Mouse (Mus musculus) stomach, embryonic 14.5 days (tissue): ENCODE measurements around the gene Leng9. TPM values are rescaled to one million over a fixed set of nuclear protein-coding genes. Genes with fewer than 3 reads are reported as not detected.

Experiments
- ATAC-seq: fragments of 200-750 bp; cut with Nextera tagmentation; 2 replicates; pipeline ENCODE4 v1.8.0; 2017; ENCODE audit warnings: low read depth, moderate TSS enrichment; ENCODE audit not compliant: insufficient number of reproducible peaks, insufficient read depth, low FRiP score
- H3K27ac ChIP-seq: fragments of 300-500 bp; sonication (generic); 2 replicates; pipeline ENCODE4 v1.5.1; 2014; ENCODE audit warnings: mild to moderate bottlenecking, low read length, moderate library complexity, mixed read lengths
- H3K27me3 ChIP-seq: fragments of 300-500 bp; sonication (generic); 2 replicates; pipeline ENCODE4 v1.6.1; 2014; ENCODE audit warnings: low read length, control low read depth, mixed read lengths; ENCODE audit not compliant: control insufficient read depth, insufficient read depth
- H3K36me3 ChIP-seq: fragments of 300-500 bp; sonication (generic); 2 replicates; pipeline ENCODE4 v1.6.1; 2014; ENCODE audit warnings: mild to moderate bottlenecking, control low read depth, low read length, moderate library complexity, mixed read lengths; ENCODE audit not compliant: control insufficient read depth, insufficient read depth
- H3K4me1 ChIP-seq: fragments of 300-500 bp; sonication (generic); 2 replicates; pipeline ENCODE4 v1.6.1; 2014; ENCODE audit warnings: low read length, control low read depth, mixed read lengths; ENCODE audit not compliant: control insufficient read depth, insufficient read depth
- H3K4me2 ChIP-seq: fragments of 300-500 bp; sonication (generic); replicated peaks from 2 replicates; pipeline ENCODE4 v1.6.1; 2014; ENCODE audit warnings: low read depth, low read length, control low read depth
- H3K4me3 ChIP-seq: fragments of 300-500 bp; sonication (generic); 2 replicates; pipeline ENCODE4 v1.5.1; 2014; ENCODE audit warnings: low read depth, low read length, control low read depth
- H3K9ac ChIP-seq: fragments of 300-500 bp; sonication (generic); replicated peaks from 2 replicates; pipeline ENCODE4 v1.6.1; 2014; ENCODE audit warnings: low read depth, mild to moderate bottlenecking, control low read depth, low read length, moderate library complexity, mixed read lengths
- H3K9me3 ChIP-seq: fragments of 300-500 bp; sonication (generic); 2 replicates; pipeline ENCODE4 v1.6.1; 2016; ENCODE audit warnings: low read depth, low read length, control low read depth; ENCODE audit not compliant: control insufficient read depth
- WGBS: fragments of 180-500 bp; shearing (Covaris S2); extraction: QIAGEN DNeasy Blood & Tissue Kit; methylation state at CpG from one replicate; pipeline ENCODE4 v1.1.7; 2014; 5-methylcytosine and 5-hydroxymethylcytosine counted together
- polyA plus RNA-seq: library from polyadenylated mRNA; unstranded; fragments of >200 nt; fragmentation: Nextera tagmentation; extraction: Ambion mirVana; gene quantifications from 2 replicates; pipeline ENCODE4 v1.2.1, GENCODE M21; 2014

The Leng9 gene
- polyA plus RNA-seq, 1 experiment from 2014 or later, result 1.9 TPM

DNA sequence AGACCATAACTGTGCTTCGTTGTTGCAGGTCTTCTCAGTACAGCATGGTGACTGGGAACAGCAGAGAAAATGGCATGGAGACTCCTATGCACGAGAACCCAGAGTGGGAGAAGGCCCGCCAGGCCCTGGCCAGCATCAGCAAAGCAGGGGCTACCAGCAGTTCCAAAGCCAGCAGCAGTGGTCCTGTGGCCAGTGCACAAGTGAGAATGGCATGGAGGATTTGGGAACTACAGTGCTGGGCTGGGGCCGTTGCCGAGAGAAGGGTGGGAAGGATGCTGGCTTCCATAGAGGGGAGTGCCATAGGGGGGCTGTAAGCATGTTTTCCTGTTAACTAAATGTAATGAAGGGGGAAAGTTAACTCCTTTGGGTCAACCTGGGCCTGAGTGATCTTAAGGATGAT, 10.8 kb downstream of the Leng9 start:
- H3K9ac ChIP-seq, result no peak overlapping the region

DNA sequence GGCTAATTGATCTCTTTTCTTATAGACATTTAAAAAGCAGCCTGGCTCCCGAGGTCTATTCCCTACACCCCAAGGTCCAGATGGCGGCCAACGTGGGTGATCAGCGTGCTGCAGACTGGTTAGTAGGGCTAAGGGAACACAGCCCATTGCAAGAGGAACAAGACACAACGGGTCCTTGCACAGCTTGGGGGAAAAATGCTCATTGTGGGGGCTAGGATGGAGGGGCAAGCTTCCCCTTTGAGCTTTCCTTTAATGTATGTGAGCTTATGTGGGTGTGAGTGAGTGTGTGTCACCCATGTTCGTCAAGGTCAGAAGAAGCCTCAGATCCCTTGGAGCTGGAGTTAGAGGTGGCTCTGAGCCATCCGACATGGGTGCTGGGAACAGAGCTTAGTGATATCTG, 11.5 kb downstream of the Leng9 start:
- H3K4me2 ChIP-seq, result no peak overlapping the region
- no peaks in the 10 kb centered on the region for H3K9me3 ChIP-seq
- no peaks in the 10 kb centered on the region for H3K27me3 ChIP-seq
- no peak overlapping the region for H3K9ac ChIP-seq
- no peak overlapping the region for H3K27ac ChIP-seq
- 93% methylated on average over 7 of the region's 7 CpGs for WGBS
- peaks cover 49% of the 10 kb centered on the region for H3K36me3 ChIP-seq
- no peak overlapping the region for H3K4me3 ChIP-seq
- ATAC-seq, result no peak
- H3K4me1 ChIP-seq, result peaks cover 10% of the 10 kb centered on the region

More for the DNA sequence above, 10.8 kb downstream of the Leng9 start:
- H3K27ac ChIP-seq, result no peak overlapping the region
- no peak overlapping the region for H3K4me3 ChIP-seq
- no peaks in the 10 kb centered on the region for H3K27me3 ChIP-seq
- no peak overlapping the region for H3K4me2 ChIP-seq
- H3K36me3 ChIP-seq, result peaks cover 55% of the 10 kb centered on the region
- 90% methylated on average over 5 of the region's 5 CpGs for WGBS
- H3K4me1 ChIP-seq, result peaks cover 10% of the 10 kb centered on the region
- H3K9me3 ChIP-seq, result no peaks in the 10 kb centered on the region
- ATAC-seq, result no peak

DNA sequence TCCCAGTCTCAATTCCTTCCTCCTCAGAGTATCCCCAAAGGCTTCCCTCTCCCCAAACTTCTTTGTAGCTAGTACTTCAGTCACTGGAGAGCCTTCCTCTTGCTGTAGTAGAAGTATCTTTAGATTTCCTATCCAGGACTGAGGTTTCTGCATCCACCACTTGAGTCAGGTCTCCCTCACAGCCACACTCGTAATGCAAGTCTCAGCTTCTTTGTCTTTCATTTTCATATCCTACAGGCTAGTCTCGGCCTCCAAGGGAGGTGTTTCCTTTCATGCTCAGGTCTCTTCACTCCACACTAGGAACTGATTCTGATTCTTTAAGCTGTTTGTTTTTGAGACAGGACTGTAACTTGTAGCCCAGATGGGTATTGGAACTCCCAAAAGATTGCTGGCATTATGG, 12.0 kb downstream of the Leng9 start:
- Histone ChIP-seq H3K9ac (no peak overlapping the region), H3K36me3 (peaks cover 44% of the 10 kb centered on the region)
- 78% methylated on average over 2 of the region's 2 CpGs for WGBS

GRCm38 (mm10) chr7:4137746-4138145, 12.4 kb downstream of the Leng9 start:
- Histone ChIP-seq H3K27me3 (no peaks in the 10 kb centered on the region), H3K4me2 (peak overlapping the region; percentile 82), H3K4me1 (peaks cover 10% of the 10 kb centered on the region), H3K9ac (peak overlapping the region; percentile 67), H3K9me3 (no peaks in the 10 kb centered on the region), H3K27ac (no peak overlapping the region), H3K36me3 (peaks cover 40% of the 10 kb centered on the region), H3K4me3 (peak overlapping the region; percentile 62)
- 49% methylated on average over 3 of the region's 3 CpGs for WGBS
- no peak for ATAC-seq

More for the DNA sequence above, 12.0 kb downstream of the Leng9 start:
- peak overlapping the region; percentile 62 for H3K4me3 ChIP-seq
- H3K27me3 ChIP-seq, result no peaks in the 10 kb centered on the region
- H3K9me3 ChIP-seq, result no peaks in the 10 kb centered on the region
- H3K4me1 ChIP-seq, result peaks cover 10% of the 10 kb centered on the region
- no peak for ATAC-seq
- H3K4me2 ChIP-seq, result peak overlapping the region; percentile 82
- H3K27ac ChIP-seq, result no peak overlapping the region

DNA sequence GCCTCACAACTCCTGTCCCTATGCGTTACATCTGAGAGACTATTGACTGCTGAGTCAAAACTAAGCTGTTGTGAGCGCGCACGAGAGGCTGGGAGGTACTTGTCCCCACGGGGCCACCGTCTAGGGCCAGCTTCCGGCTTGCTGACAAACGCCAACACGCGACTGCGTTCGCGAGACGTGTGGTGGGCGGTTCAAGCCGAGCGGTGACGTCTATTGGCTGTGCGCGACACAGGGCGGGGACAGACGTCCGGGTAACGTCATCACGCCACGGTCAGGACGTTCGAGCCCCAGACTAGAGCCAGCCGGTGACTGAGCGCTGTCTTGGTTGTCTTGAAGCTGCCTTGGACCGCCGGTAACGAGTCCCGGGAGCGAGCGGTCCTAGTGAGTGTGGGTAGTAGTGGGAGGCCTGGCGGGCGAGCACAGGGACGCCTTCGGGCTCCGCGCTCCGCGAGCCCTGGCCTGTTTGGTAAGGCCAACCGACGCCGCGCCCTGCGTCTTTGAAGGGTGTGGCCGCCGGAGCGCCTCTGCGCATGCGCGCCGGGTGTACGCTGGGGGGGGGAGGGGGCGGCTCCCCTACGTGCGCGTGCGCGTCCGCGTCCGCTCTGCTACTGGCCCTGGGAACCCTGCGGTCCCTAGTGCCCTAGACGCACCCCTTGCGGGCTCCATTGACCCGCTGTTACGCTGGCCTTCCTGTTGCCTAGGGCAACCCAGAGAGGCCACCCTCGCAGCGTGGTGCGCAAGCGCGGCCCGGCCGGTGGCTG, 13.2 kb downstream of the Leng9 start, which contains the start of gene Leng8:
Gene Leng8, plus strand, starts transcription at position 269 of the 761 bp plus-strand sequence.
- WGBS, result under 1% methylated on average over 70 of the region's 78 CpGs
- Histone ChIP-seq H3K9me3 (no peaks in the 10 kb centered on the region), H3K36me3 (peaks cover 32% of the 10 kb centered on the region), H3K27me3 (no peaks in the 10 kb centered on the region), H3K4me2 (peak within 1 kb of the TSS; percentile 82), H3K27ac (peak within 1 kb of the TSS; percentile 87), H3K4me3 (peak within 1 kb of the TSS; percentile 62), H3K9ac (peak within 1 kb of the TSS; percentile 67), H3K4me1 (peaks cover 10% of the 10 kb centered on the region)
- ATAC-seq, result peak; percentile 99

DNA sequence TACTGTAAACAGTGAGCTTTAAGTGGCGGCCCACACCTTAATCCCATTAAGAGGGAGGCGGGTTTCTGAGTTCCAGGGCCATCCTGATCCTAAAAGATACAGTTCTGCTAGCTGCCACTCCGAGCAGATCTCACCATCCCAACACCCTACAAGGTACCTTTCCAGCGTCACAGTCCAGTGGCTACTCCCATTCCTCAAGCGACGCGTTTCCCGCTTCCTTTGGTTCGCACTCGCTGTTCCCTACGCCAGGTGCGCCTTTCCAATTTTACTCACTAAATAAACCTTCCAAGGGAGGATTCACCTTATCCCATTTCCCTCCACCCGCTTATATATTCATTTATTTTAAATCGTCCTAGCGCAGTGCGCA, 13.8 kb downstream of the Leng9 start:
- peak overlapping the region; percentile 35; the same call in 1 of the 2 replicates for H3K27ac ChIP-seq
- peak overlapping the region; percentile 54 for H3K4me2 ChIP-seq
- H3K9ac ChIP-seq, result peak overlapping the region; percentile 31; the same call in 1 of the 2 replicates
- H3K4me3 ChIP-seq, result peak overlapping the region; percentile 62
- no peaks in the 10 kb centered on the region for H3K27me3 ChIP-seq
- peaks cover 26% of the 10 kb centered on the region for H3K36me3 ChIP-seq
- peaks cover 10% of the 10 kb centered on the region for H3K4me1 ChIP-seq
- WGBS, result under 1% methylated on average over 16 of the region's 16 CpGs
- no peaks in the 10 kb centered on the region for H3K9me3 ChIP-seq
- peak; percentile 38 for ATAC-seq

GRCm38 (mm10) chr7:4134911-4135310, 15.3 kb downstream of the Leng9 start:
- H3K4me2 ChIP-seq, result no peak overlapping the region
- 74% methylated on average over 5 of the region's 5 CpGs for WGBS
- H3K9me3 ChIP-seq, result no peaks in the 10 kb centered on the region
- H3K4me3 ChIP-seq, result no peak overlapping the region
- ATAC-seq, result no peak
- peaks cover 11% of the 10 kb centered on the region for H3K36me3 ChIP-seq
- H3K27me3 ChIP-seq, result no peaks in the 10 kb centered on the region
- no peak overlapping the region for H3K27ac ChIP-seq
- no peak overlapping the region for H3K9ac ChIP-seq
- H3K4me1 ChIP-seq, result peaks cover 10% of the 10 kb centered on the region

DNA sequence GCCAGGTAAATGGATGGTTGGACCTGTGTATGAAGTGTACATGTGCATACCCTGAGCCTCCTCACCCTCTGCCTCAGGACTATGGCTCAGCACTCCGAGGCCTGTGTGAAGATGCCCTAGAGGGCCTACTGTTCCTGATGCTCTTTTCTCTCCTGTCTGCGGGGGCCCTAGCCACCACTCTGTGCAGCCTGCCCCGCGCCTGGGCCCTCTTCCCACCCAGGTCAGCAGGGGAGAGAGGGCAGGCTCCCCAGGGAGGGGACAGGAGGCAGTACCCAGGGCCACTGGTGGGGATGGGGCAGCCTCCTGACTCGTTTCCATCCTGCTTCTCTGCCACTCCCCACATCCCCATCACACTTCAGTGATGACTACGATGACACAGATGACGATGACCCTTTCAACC, 17.2 kb downstream of the Leng9 start:
- WGBS, result 78% methylated on average over 7 of the region's 7 CpGs
- H3K4me2 ChIP-seq, result no peak overlapping the region
- H3K27ac ChIP-seq, result no peak overlapping the region
- no peak for ATAC-seq
- H3K36me3 ChIP-seq, result no peaks in the 10 kb centered on the region
- H3K4me1 ChIP-seq, result peaks cover 8% of the 10 kb centered on the region
- H3K9ac ChIP-seq, result no peak overlapping the region
- H3K9me3 ChIP-seq, result no peaks in the 10 kb centered on the region
- no peaks in the 10 kb centered on the region for H3K27me3 ChIP-seq
- no peak overlapping the region for H3K4me3 ChIP-seq
